Mouse (Mus musculus) heart, postnatal 0 days (tissue): ENCODE results near the gene Pld5. TPM values are rescaled to one million over a fixed set of nuclear protein-coding genes. Genes with fewer than 3 reads are reported as not detected.

Experiments used
- ATAC-seq: fragments of 200-750 bp; cut with Nextera tagmentation; 2 replicates; pipeline ENCODE4 v1.8.0; 2017; ENCODE audit warnings: low read depth, moderate number of reproducible peaks, moderate library complexity; ENCODE audit not compliant: insufficient read depth
- DNase-seq: peaks from one replicate; pipeline ENCODE4 v3.0.0-alpha.2; 2016; ENCODE audit warnings: low spot score
- H3K27ac ChIP-seq: fragments of 300-500 bp; sonication (generic); 2 replicates; pipeline ENCODE4 v1.5.1; 2014; ENCODE audit warnings: low read depth, mild to moderate bottlenecking
- H3K27me3 ChIP-seq: fragments of 300-500 bp; sonication (generic); 2 replicates; pipeline ENCODE4 v1.6.1; 2014; ENCODE audit warnings: low read length, mixed read lengths; ENCODE audit not compliant: control insufficient read depth, insufficient read depth
- H3K36me3 ChIP-seq: fragments of 300-500 bp; sonication (generic); replicated peaks from 2 replicates; pipeline ENCODE4 v1.6.1; 2014; ENCODE audit warnings: low read length, mixed read lengths; ENCODE audit not compliant: control insufficient read depth, insufficient read depth
- H3K4me1 ChIP-seq: fragments of 300-500 bp; sonication (generic); 2 replicates; pipeline ENCODE4 v1.6.1; 2014; ENCODE audit warnings: antibody characterized with exemption; ENCODE audit not compliant: control insufficient read depth, insufficient read depth
- H3K4me2 ChIP-seq: fragments of 300-500 bp; sonication (generic); 2 replicates; pipeline ENCODE4 v1.6.1; 2014; ENCODE audit warnings: low read depth, mild to moderate bottlenecking, low read length, moderate library complexity
- H3K4me3 ChIP-seq: fragments of 300-500 bp; sonication (generic); 2 replicates; pipeline ENCODE4 v1.5.1; 2014; ENCODE audit warnings: low read depth, low read length
- H3K9ac ChIP-seq: fragments of 300-500 bp; sonication (generic); replicated peaks from 2 replicates; pipeline ENCODE4 v1.6.1; 2014; ENCODE audit warnings: low read depth, low read length, mixed read lengths
- H3K9me3 ChIP-seq: fragments of 300-500 bp; sonication (generic); replicated peaks from 2 replicates; pipeline ENCODE4 v1.6.1; 2016; ENCODE audit warnings: low read length; ENCODE audit not compliant: control insufficient read depth
- CTCF ChIP-seq: IDR thresholded peaks from 2 replicates; pipeline ENCODE4 v1.5.1; 2016; ENCODE audit warnings: antibody characterized with exemption, control low read depth, low read depth
- EP300 ChIP-seq: IDR thresholded peaks from 2 replicates; pipeline ENCODE4 v1.6.1; 2016; ENCODE audit warnings: antibody characterized with exemption, low read depth
- WGBS: fragments of 180-500 bp; shearing (Covaris S2); extraction: QIAGEN DNeasy Blood & Tissue Kit; methylation state at CpG from one replicate; pipeline ENCODE4 v1.1.7; 2014; 5-methylcytosine and 5-hydroxymethylcytosine counted together
- polyA plus RNA-seq: library from polyadenylated mRNA; unstranded; fragments of >200 nt; fragmentation: Nextera tagmentation; extraction: Ambion mirVana; gene quantifications from 2 replicates; pipeline ENCODE4 v1.2.1, GENCODE M21; 2015
- total RNA-seq: library from RNA; depleted of rRNA; stranded (reverse); fragments of >200 nt; gene quantifications from 2 replicates; pipeline ENCODE4 v1.2.3, GENCODE M21; 2014; ENCODE audit warnings: low replicate concordance

Pld5 gene
- total and polyA plus RNA-seq, 2 experiments from 2014 or later: 0.51 to 0.65 TPM

DNA sequence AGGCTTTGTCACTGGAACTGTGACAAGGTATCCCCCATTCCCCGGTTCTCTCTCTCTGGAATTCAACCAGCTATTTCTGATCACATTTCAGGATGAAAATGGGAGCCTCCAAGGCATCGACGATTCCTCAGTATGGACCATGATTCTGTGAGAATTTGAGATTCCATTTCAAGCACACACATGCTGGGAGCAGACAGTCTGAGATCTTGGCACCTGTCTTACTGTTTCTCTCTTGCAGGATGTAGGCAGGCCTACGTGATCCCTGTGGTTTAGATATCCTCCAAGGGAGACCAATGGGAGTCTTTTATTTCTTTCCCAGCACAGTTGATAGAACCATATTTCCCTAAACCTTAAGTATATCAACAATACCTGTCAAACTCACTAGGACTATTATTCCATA lies 159.5 kb downstream of the Pld5 start:
- no peak overlapping the region for H3K9ac ChIP-seq
- H3K27ac ChIP-seq: no peak overlapping the region
- WGBS: 84% methylated on average over 4 of the region's 4 CpGs
- H3K27me3 ChIP-seq: 0 out of 2 replicates have a peak, but pooled peaks cover 8% of the 10 kb centered on the region
- no peak for DNase-seq
- H3K4me2 ChIP-seq: no peak overlapping the region
- no peaks in the 10 kb centered on the region for H3K9me3 ChIP-seq
- no peaks in the 10 kb centered on the region for H3K36me3 ChIP-seq
- no peak for ATAC-seq
- no peaks in the 10 kb centered on the region for H3K4me1 ChIP-seq
- TF ChIP-seq CTCF: no peak
- no peak overlapping the region for H3K4me3 ChIP-seq

DNA sequence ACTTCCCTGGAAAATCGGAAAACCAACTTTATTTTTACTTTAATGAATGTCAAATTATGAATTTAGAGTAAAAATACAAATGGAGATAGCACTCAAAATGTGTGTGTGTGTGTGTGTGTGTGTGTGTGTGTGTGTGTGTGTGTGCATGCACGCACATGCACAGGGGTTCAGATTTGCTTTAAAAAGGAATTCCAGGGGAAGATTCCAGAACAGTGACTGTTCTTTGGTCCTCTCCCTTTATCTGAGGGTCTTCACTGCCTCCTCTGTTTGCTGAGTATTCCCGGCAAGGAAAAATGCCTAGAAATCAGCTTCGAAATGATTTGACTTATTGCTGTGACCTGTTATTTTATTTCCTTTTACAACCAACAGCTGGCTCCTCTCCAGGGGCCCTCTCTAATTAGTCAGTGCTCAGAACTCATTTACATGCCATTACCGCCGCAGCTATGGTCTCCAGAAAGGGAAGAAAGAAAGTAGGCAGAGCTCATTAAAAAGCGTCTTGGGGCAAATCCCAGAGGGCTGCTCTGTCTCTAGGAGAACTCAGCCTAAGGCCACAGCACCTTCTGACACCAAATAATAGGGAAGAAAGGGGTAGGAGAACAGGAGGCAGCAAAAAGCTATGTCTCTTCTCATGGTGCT lies 176.3 kb downstream of the Pld5 start:
- Histone ChIP-seq H3K9me3 (no peaks in the 10 kb centered on the region), H3K4me1 (no peaks in the 10 kb centered on the region), H3K9ac (no peak overlapping the region), H3K27me3 (no peaks in the 10 kb centered on the region), H3K36me3 (no peaks in the 10 kb centered on the region), H3K4me3 (no peak overlapping the region), H3K4me2 (no peak overlapping the region), H3K27ac (no peak overlapping the region)
- DNase-seq (no peak), ATAC-seq (no peak)
- WGBS: 41% methylated on average over 7 of the region's 7 CpGs
- TF ChIP-seq EP300: no peak
- no peak for TF ChIP-seq CTCF

DNA sequence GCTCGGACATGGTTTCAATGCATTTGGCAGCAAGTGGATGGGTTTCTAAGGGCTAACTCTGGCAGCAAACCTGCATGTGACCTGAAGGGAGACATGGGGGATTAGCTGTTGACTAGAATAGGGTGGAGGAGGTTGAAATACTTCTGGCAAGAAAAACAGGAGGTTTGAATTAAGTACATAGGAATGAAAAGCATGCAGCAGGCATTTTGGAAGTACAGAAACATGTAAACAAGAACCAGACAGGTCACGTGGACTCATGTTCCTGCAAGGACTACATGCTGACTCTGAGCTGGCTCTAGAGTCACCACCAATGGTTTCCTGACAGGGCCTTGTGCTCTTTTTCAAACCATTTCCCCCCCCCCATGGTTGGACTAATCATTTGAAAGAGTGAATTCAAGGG lies 183.0 kb downstream of the Pld5 start:
- DNase-seq: no peak
- no peaks in the 10 kb centered on the region for H3K36me3 ChIP-seq
- H3K4me3 ChIP-seq: no peak overlapping the region
- no peak overlapping the region for H3K27ac ChIP-seq
- no peak overlapping the region for H3K4me2 ChIP-seq
- H3K9ac ChIP-seq: no peak overlapping the region
- TF ChIP-seq CTCF (no peak), EP300 (no peak)
- WGBS: 63% methylated on average over 2 of the region's 2 CpGs
- H3K9me3 ChIP-seq: no peaks in the 10 kb centered on the region
- no peaks in the 10 kb centered on the region for H3K27me3 ChIP-seq
- ATAC-seq: no peak
- no peaks in the 10 kb centered on the region for H3K4me1 ChIP-seq

DNA sequence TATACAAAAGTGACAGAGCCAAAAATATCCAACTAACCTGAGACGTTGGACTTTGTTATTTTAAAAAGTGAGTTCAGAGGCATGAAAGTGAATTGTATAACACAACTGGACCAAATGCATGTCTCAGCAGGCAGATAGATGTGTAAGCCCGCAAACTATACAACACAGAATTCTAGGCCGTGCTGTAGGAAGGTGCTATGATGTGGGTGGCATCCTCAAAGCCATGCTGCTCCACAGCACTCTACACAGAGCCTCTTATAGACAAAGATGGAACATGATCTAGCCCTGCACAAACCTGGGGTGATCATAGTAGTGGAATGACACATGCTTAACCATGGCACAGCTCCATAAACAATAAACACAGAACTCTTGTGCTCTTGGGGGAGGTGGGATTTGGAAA lies 185.7 kb downstream of the Pld5 start:
- no peaks in the 10 kb centered on the region for H3K36me3 ChIP-seq
- no peak overlapping the region for H3K4me3 ChIP-seq
- H3K27ac ChIP-seq: no peak overlapping the region
- 64% methylated on average over 3 of the region's 3 CpGs for WGBS
- H3K27me3 ChIP-seq: no peaks in the 10 kb centered on the region
- no peak overlapping the region for H3K4me2 ChIP-seq
- TF ChIP-seq EP300: no peak
- no peak for TF ChIP-seq CTCF
- no peak for ATAC-seq
- DNase-seq: no peak
- H3K9me3 ChIP-seq: no peaks in the 10 kb centered on the region
- no peak overlapping the region for H3K9ac ChIP-seq
- no peaks in the 10 kb centered on the region for H3K4me1 ChIP-seq

DNA sequence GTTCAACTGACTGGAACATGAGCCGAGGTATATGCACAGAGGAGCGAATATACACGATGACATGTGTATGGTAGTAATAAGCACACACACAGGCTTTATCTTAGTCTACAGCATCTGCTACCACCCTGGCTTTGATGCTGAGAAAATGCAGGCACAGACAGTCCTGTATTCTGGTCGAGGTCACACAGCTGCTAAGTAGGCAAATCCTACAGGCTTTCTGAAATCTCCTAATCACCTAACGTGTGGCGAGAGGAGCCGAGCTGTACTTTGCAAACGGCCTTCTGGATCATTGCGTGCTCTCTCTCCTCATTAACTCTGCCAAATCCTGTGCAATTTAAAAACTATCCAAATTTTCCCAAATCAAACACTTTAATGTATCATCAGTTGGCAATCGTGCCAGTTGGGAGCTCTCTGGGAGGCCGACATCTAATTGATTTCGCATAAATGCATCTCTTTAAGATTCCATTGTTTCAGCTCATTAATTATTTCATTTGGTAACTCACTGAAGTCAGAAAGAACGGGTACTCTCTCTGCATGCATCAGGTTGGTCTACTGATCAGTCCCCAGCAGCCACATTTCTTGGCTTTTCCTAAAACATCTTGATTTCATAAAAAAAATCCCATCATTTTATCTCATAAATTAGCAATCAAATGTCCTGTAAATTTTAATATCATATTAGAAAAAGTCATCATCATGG lies 189.0 kb downstream of the Pld5 start:
- Histone ChIP-seq H3K9ac (no peak overlapping the region), H3K9me3 (no peaks in the 10 kb centered on the region), H3K36me3 (no peaks in the 10 kb centered on the region), H3K4me3 (no peak overlapping the region), H3K4me1 (no peaks in the 10 kb centered on the region), H3K27me3 (no peaks in the 10 kb centered on the region), H3K27ac (no peak overlapping the region), H3K4me2 (no peak overlapping the region)
- TF ChIP-seq CTCF: no peak
- no peak for TF ChIP-seq EP300
- no peak for DNase-seq
- WGBS: 66% methylated on average over 13 of the region's 13 CpGs
- no peak for ATAC-seq

DNA sequence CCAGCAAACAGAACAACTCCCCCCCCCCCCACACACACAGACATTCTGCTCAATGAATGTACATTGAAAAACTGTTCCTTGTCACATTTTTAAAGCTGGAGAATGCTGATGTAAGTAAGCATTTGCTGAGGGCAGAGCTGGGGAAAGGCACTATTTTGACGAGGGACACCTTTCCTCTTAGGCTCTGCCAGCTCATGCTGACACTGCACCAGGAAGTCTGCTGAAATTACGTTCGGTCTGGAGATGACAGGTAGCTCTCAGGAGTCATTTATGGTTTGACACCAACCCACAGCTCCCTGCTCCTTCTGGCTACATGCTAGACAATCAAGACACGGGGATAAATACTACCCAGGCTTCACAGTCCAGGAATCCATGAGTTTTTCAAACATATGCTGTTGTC lies 192.8 kb downstream of the Pld5 start:
- Histone ChIP-seq H3K4me1 (no peaks in the 10 kb centered on the region), H3K27ac (no peak overlapping the region), H3K4me2 (no peak overlapping the region), H3K36me3 (no peaks in the 10 kb centered on the region), H3K9me3 (no peaks in the 10 kb centered on the region), H3K9ac (no peak overlapping the region), H3K27me3 (no peaks in the 10 kb centered on the region), H3K4me3 (no peak overlapping the region)
- ATAC-seq (no peak), DNase-seq (no peak)
- 47% methylated on average over 4 of the region's 4 CpGs for WGBS
- TF ChIP-seq CTCF (no peak), EP300 (no peak)
